Mouse (Mus musculus) brain, embryonic 14.5 days (tissue): ENCODE measurements around the gene Gpr35.

ENCODE experiments used
- CTCF ChIP-seq: fragments of 200-500 bp; IDR thresholded peaks from 2 replicates; pipeline ENCODE4 v1.5.1; 2012; ENCODE audit warnings: inconsistent platforms, mild to moderate bottlenecking, moderate library complexity, borderline replicate concordance; ENCODE audit not compliant: insufficient read depth, insufficient read length; ENCODE audit errors: extremely low read depth
- POLR2A ChIP-seq: fragments of 200-500 bp; IDR thresholded peaks from 2 replicates; pipeline ENCODE4 v1.6.1; 2012; ENCODE audit warnings: mild to moderate bottlenecking, inconsistent platforms, borderline replicate concordance; ENCODE audit not compliant: poor library complexity, insufficient read depth, insufficient read length, severe bottlenecking; ENCODE audit errors: extremely low read depth

- TF ChIP-seq CTCF (no peak), POLR2A (no peak)
These were observed 25.5 kb downstream of the Gpr35 start for GRCm38 (mm10) chr1:92976141-92976566.
